Mouse (Mus musculus) thymus, adult 18-20 months (tissue): ENCODE measurements around the gene Cavin1.

ENCODE experiments used
- DNase-seq, 2 experiments: peaks; one replicate each; pipeline ENCODE4 v3.0.0; 2022; ENCODE audit warnings: mixed read lengths in 2 of 2

Gene Cavin1

DNA sequence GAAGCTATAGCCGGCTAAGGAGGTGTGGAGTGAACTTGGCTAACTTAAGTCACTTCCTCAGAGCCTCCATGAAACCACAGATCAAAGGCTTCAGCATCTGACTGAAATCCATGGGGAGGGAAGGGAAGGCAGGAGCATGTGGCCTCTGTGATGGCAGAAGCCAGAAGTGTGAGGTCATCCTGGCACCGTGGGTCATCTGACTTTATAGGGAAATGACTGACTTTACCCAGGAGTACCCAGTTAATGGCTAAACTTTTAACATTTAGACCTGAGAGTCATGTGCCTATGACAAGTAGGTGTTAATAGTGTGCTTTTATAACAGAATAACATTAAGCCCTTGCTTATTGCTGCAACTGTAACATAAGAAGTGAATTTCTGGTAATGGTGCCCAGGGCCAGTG, 62.6 kb downstream of the Cavin1 start:
- DNase-seq, result no peak

DNA sequence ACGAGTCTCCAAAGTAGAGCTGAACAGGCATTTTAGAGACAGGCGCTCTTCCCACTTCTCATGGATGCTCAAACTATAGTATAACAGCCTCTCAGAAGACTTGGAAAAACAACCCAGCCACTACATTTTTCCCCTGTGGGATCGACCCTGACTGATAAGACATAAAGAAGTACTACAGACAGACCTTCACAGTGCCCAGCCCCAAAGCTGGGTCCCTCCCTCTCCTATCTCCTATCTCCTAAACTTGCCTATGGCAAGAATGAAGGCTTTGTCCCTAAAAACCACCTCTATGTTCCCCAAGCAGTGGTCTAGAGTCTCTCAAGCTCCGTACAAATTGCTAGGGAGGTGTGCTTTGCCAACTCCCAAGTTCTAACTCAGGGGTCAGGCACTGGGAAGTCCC, 63.8 kb downstream of the Cavin1 start:
- no peak for DNase-seq
